ENCODE assay signal across 13 mouse cellular contexts in the genomic region with DNA sequence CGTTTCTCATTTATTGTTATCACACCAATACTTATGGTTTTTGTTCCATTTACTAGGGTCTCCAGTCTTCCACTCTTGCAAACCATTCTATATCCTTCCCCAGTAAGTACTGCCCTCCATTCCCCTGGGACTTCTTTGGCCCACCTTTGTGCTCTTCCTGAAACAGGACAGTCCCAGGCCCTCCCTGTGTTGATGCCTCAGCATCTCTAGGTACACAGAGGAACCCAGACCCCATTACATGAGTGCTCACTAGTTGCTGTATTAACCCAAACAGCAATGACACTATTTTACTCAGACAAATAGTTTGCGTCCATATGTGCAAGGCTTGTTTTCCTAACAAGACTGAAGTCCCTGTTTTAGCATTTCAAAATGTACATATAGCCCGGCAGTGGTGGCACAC. TPM values are rescaled to one million over a fixed set of nuclear protein-coding genes. Genes with fewer than 3 reads are reported as not detected.
DNase-seq lines count a peak whose midpoint lies in the region; ATAC-seq lines count a peak whose summit lies in the region.
"Had no signal": no experiment of that assay in that cellular context is flagged by ENCODE, and none has a peak within 500 bp of the region (broad histone marks: within the 10 kb centered on the region; RNA-seq: fewer than 3 reads in every experiment).

No protein-coding gene starts in this region.

- H3K4me2 ChIP-seq in heart, embryonic 14.5 days (ENCODE audit: low read length): peak overlapping the region; percentile 91
- H3K4me2 ChIP-seq in neural tube, embryonic 12.5 days (replicated peaks): peak overlapping the region; percentile 89
- peak overlapping the region; percentile 89 for H3K4me2 ChIP-seq in limb, embryonic 13.5 days (replicated peaks)
- peak overlapping the region; percentile 81 for H3K4me2 ChIP-seq in neural tube, embryonic 15.5 days

- H3K4me3 ChIP-seq in heart, embryonic 14.5 days (ENCODE audit: control insufficient read depth in 1 of 2, insufficient read depth in 1 of 2, low read depth in 1 of 2, low read length in 2 of 2): no peak overlapping the region
- H3K4me3 ChIP-seq in neural tube, embryonic 12.5 days: no peak overlapping the region
- peak overlapping the region; percentile 87; the same call in 1 of the 2 replicates for H3K4me3 ChIP-seq in limb, embryonic 13.5 days
- no peak overlapping the region for H3K4me3 ChIP-seq in neural tube, embryonic 15.5 days (replicated peaks)

- no peak overlapping the region for H3K27ac ChIP-seq in heart, embryonic 14.5 days (replicated peaks in 1 of 2; ENCODE audit: control insufficient read depth in 1 of 2, insufficient read depth in 1 of 2, low read depth in 2 of 2, low read length in 2 of 2)
- H3K27ac ChIP-seq in neural tube, embryonic 12.5 days: no peak overlapping the region
- no peak overlapping the region for H3K27ac ChIP-seq in limb, embryonic 13.5 days
- H3K27ac ChIP-seq in neural tube, embryonic 15.5 days (replicated peaks): no peak overlapping the region
- H3K27ac ChIP-seq: macrophage had no signal

- ATAC-seq in heart, embryonic 14.5 days (ENCODE audit: insufficient number of reproducible peaks, insufficient read depth, low FRiP score, low read depth): no peak
- no peak for ATAC-seq in neural tube, embryonic 12.5 days (ENCODE audit: low FRiP score, low read depth)
- no peak for ATAC-seq in limb, embryonic 13.5 days (ENCODE audit: low FRiP score, low read depth)
- no peak for ATAC-seq in neural tube, embryonic 15.5 days (ENCODE audit: low FRiP score)

- H3K36me3 ChIP-seq in heart, embryonic 14.5 days (ENCODE audit: control insufficient read depth, insufficient read depth, low read length): no peaks in the 10 kb centered on the region
- no peaks in the 10 kb centered on the region for H3K36me3 ChIP-seq in neural tube, embryonic 12.5 days
- H3K36me3 ChIP-seq in limb, embryonic 13.5 days: no peaks in the 10 kb centered on the region
- no peaks in the 10 kb centered on the region for H3K36me3 ChIP-seq in neural tube, embryonic 15.5 days

- H3K9me3 ChIP-seq in heart, embryonic 14.5 days (ENCODE audit: control insufficient read depth, low read length): no peaks in the 10 kb centered on the region
- no peaks in the 10 kb centered on the region for H3K9me3 ChIP-seq in neural tube, embryonic 12.5 days
- no peaks in the 10 kb centered on the region for H3K9me3 ChIP-seq in limb, embryonic 13.5 days
- no peaks in the 10 kb centered on the region for H3K9me3 ChIP-seq in neural tube, embryonic 15.5 days (replicated peaks)

- H3K27me3 ChIP-seq in heart, embryonic 14.5 days (ENCODE audit: control insufficient read depth, insufficient read depth, low read length): no peaks in the 10 kb centered on the region
- no peaks in the 10 kb centered on the region for H3K27me3 ChIP-seq in neural tube, embryonic 12.5 days (replicated peaks)
- no peaks in the 10 kb centered on the region for H3K27me3 ChIP-seq in limb, embryonic 13.5 days
- no peaks in the 10 kb centered on the region for H3K27me3 ChIP-seq in neural tube, embryonic 15.5 days (replicated peaks)

- WGBS in heart, embryonic 14.5 days: 73% methylated on average over 3 of the region's 3 CpGs
- 85% methylated on average over 3 of the region's 3 CpGs for WGBS in neural tube, embryonic 12.5 days
- WGBS in limb, embryonic 13.5 days: 86% methylated on average over 3 of the region's 3 CpGs
- WGBS in neural tube, embryonic 15.5 days: 90% methylated on average over 3 of the region's 3 CpGs

- no peak for DNase-seq in heart, adult 8-10 months (ENCODE audit: low spot score)
- DNase-seq in neural tube, embryonic 10.5 days (ENCODE audit: extremely low spot score, low spot score): no peak
- DNase-seq in ovary, postnatal 36 days (ENCODE audit: low spot score): no peak
- no peak for DNase-seq in ovary, postnatal 10 days (ENCODE audit: low spot score)
- DNase-seq: heart, postnatal 14 days; layer of hippocampus, adult 9-11 months; right cerebral cortex, postnatal 25 days; thymus, postnatal 36 days had no signal

- no peak overlapping the region for H3K9ac ChIP-seq in heart, embryonic 14.5 days (ENCODE audit: low read length)
- no peak overlapping the region for H3K9ac ChIP-seq in neural tube, embryonic 12.5 days
- no peak overlapping the region for H3K9ac ChIP-seq in limb, embryonic 13.5 days
- H3K9ac ChIP-seq in neural tube, embryonic 15.5 days (replicated peaks): no peak overlapping the region

- no peaks in the 10 kb centered on the region for H3K4me1 ChIP-seq in heart, embryonic 14.5 days (ENCODE audit: control insufficient read depth in 2 of 2, insufficient read depth in 2 of 2, low read length in 2 of 2)
- H3K4me1 ChIP-seq in neural tube, embryonic 12.5 days: peaks cover 6% of the 10 kb centered on the region; the same call in 1 of the 2 replicates
- H3K4me1 ChIP-seq in limb, embryonic 13.5 days: peaks cover 14% of the 10 kb centered on the region
- peaks cover 23% of the 10 kb centered on the region for H3K4me1 ChIP-seq in neural tube, embryonic 15.5 days

RNA-seq across cellular contexts. Expression of a gene that starts 1.6 kb away (rescaled TPM):
- 12.9 and 13.0 TPM in 2 replicates for polyA plus RNA-seq in heart, embryonic 14.5 days (2014; fragmentation: Nextera tagmentation; extraction: Ambion mirVana)
- 10 to 100 TPM; 32.7 to 37.0 (median 35.8) TPM for total RNA-seq in heart, adult 8-10 months (2022)
- polyA plus RNA-seq in neural tube, embryonic 12.5 days (2016; fragmentation: Nextera tagmentation; extraction: Ambion mirVana): 14.1 and 15.7 TPM in 2 replicates
- polyA plus RNA-seq in limb, embryonic 13.5 days (2015; fragmentation: Nextera tagmentation; extraction: Ambion mirVana): 12.1 and 12.3 TPM in 2 replicates
- 11.0 and 12.3 TPM in 2 replicates for polyA plus RNA-seq in neural tube, embryonic 15.5 days (2015; fragmentation: Nextera tagmentation; extraction: Ambion mirVana)

RNA-seq across cellular contexts. Expression of a gene that starts 17.0 kb away (rescaled TPM):
- 55.9 and 58.8 TPM in 2 replicates for polyA plus RNA-seq in heart, embryonic 14.5 days (2014; fragmentation: Nextera tagmentation; extraction: Ambion mirVana)
- 10 to 100 TPM; 16.9 to 20.8 (median 19.0) TPM for total RNA-seq in heart, adult 8-10 months (2022)
- polyA plus RNA-seq in neural tube, embryonic 12.5 days (2016; fragmentation: Nextera tagmentation; extraction: Ambion mirVana): 100 and 101 TPM in 2 replicates
- 111 and 114 TPM in 2 replicates for polyA plus RNA-seq in limb, embryonic 13.5 days (2015; fragmentation: Nextera tagmentation; extraction: Ambion mirVana)
- 48.7 and 59.4 TPM in 2 replicates for polyA plus RNA-seq in neural tube, embryonic 15.5 days (2015; fragmentation: Nextera tagmentation; extraction: Ambion mirVana)

RNA-seq across cellular contexts. Expression of a gene that starts 17.1 kb away (rescaled TPM):
- polyA plus RNA-seq in heart, embryonic 14.5 days (2014; fragmentation: Nextera tagmentation; extraction: Ambion mirVana): 12.6 and 16.9 TPM in 2 replicates
- total RNA-seq in heart, adult 8-10 months (2022): 10 to 100 TPM in 1 of 4 experiments, 1 to 10 TPM in 3; 7.7 to 10.3 (median 8.3) TPM
- 37.6 and 38.3 TPM in 2 replicates for polyA plus RNA-seq in neural tube, embryonic 12.5 days (2016; fragmentation: Nextera tagmentation; extraction: Ambion mirVana)
- 36.0 and 38.7 TPM in 2 replicates for polyA plus RNA-seq in limb, embryonic 13.5 days (2015; fragmentation: Nextera tagmentation; extraction: Ambion mirVana)
- 25.5 and 33.0 TPM in 2 replicates for polyA plus RNA-seq in neural tube, embryonic 15.5 days (2015; fragmentation: Nextera tagmentation; extraction: Ambion mirVana)
